Mouse (Mus musculus): ENCODE measurements around the gene Cul7. TPM values are rescaled to one million over a fixed set of nuclear protein-coding genes. Genes with fewer than 3 reads are reported as not detected.

Gene Cul7
- polyA plus RNA-seq, 1 experiment, result not detected

- H3K27ac ChIP-seq (ENCODE audit: insufficient read depth, low read depth, low read length), result no peak overlapping the region
- WGBS, result 47% methylated on average over 10 of the region's 10 CpGs
- H3K4me1 ChIP-seq (ENCODE audit: control insufficient read depth, insufficient read depth, low read length), result peaks cover 27% of the 10 kb centered on the region
Measured at GRCm38 (mm10) chr17:46623819-46624557, 26.1 kb upstream of the Cul7 start.

DNA sequence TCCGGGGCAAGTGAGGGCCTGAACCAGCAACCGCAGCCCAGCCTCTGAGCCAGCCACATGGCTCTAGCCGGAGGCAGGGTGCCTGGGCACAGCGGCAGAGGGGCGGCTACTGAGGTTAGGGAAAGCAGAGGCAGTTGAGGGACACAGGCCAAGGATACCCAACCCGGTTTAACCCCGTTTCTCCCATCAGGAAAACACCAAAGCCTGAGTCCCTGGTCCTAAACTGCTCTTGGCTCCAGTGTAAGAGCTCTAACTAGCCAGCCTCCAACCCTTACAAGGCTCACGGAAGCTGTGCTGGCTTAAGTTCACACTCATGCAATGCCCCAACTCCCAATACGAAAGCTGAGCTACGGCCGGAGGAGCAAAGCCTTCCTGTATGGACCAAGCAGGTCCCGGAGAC lies 25.5 kb upstream of the Cul7 start:
- Histone ChIP-seq H3K27ac (ENCODE audit: insufficient read depth, low read depth, low read length) (no peak overlapping the region), H3K4me3 (ENCODE audit: insufficient read depth, low read depth, low read length) (no peak overlapping the region), H3K4me1 (ENCODE audit: control insufficient read depth, insufficient read depth, low read length) (peaks cover 26% of the 10 kb centered on the region)
- WGBS, result 75% methylated on average over 12 of the region's 12 CpGs
- TF ChIP-seq CTCF (IDR thresholded peaks at IDR 0.05; ENCODE audit: insufficient read depth, low read depth, low read length) (no peak), POLR2A (IDR thresholded peaks at IDR 0.05; ENCODE audit: insufficient read depth, low read depth, low read length) (no peak)

More at GRCm38 (mm10) chr17:46623819-46624557, 26.1 kb upstream of the Cul7 start:
- no peak for TF ChIP-seq POLR2A (IDR thresholded peaks at IDR 0.05; ENCODE audit: insufficient read depth, low read depth, low read length)
- no peak for TF ChIP-seq CTCF (IDR thresholded peaks at IDR 0.05; ENCODE audit: insufficient read depth, low read depth, low read length)
- H3K4me3 ChIP-seq (ENCODE audit: insufficient read depth, low read depth, low read length), result no peak overlapping the region

DNA sequence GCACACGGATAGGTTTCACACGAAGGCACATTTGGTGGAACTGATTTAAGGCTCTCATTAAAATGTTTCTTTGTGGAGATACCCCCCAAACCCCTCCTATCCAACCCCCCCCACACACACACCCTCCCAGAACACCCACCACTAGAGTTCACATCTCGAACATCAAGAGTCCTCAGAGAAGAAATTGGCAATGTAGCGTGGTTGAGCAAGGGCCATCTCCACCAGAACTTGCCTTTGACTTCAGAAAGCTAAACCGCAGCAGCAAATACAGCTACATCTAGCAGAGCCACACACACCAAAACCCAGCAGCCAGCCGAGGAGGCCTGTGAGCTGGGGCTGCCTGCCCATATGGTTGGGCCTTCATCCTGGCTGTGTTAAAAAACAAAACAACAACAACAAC lies 22.7 kb upstream of the Cul7 start:
- no peak overlapping the region for H3K4me3 ChIP-seq (ENCODE audit: insufficient read depth, low read depth, low read length)
- TF ChIP-seq CTCF (IDR thresholded peaks at IDR 0.05; ENCODE audit: insufficient read depth, low read depth, low read length) (no peak), POLR2A (IDR thresholded peaks at IDR 0.05; ENCODE audit: insufficient read depth, low read depth, low read length) (no peak)
- peaks cover 22% of the 10 kb centered on the region for H3K4me1 ChIP-seq (ENCODE audit: control insufficient read depth, insufficient read depth, low read length)
- no peak overlapping the region for H3K27ac ChIP-seq (ENCODE audit: insufficient read depth, low read depth, low read length)
- 88% methylated on average over 6 of the region's 6 CpGs for WGBS

- no peak for TF ChIP-seq CTCF (IDR thresholded peaks at IDR 0.05; ENCODE audit: insufficient read depth, low read depth, low read length)
- no peak for TF ChIP-seq POLR2A (IDR thresholded peaks at IDR 0.05; ENCODE audit: insufficient read depth, low read depth, low read length)
- H3K27ac ChIP-seq (ENCODE audit: insufficient read depth, low read depth, low read length), result no peak overlapping the region
- peaks cover 22% of the 10 kb centered on the region for H3K4me1 ChIP-seq (ENCODE audit: control insufficient read depth, insufficient read depth, low read length)
- 12% methylated on average over 13 of the region's 13 CpGs for WGBS
- peak overlapping the region; percentile 65 for H3K4me3 ChIP-seq (ENCODE audit: insufficient read depth, low read depth, low read length)
Measured at GRCm38 (mm10) chr17:46628471-46628790, 21.7 kb upstream of the Cul7 start.

DNA sequence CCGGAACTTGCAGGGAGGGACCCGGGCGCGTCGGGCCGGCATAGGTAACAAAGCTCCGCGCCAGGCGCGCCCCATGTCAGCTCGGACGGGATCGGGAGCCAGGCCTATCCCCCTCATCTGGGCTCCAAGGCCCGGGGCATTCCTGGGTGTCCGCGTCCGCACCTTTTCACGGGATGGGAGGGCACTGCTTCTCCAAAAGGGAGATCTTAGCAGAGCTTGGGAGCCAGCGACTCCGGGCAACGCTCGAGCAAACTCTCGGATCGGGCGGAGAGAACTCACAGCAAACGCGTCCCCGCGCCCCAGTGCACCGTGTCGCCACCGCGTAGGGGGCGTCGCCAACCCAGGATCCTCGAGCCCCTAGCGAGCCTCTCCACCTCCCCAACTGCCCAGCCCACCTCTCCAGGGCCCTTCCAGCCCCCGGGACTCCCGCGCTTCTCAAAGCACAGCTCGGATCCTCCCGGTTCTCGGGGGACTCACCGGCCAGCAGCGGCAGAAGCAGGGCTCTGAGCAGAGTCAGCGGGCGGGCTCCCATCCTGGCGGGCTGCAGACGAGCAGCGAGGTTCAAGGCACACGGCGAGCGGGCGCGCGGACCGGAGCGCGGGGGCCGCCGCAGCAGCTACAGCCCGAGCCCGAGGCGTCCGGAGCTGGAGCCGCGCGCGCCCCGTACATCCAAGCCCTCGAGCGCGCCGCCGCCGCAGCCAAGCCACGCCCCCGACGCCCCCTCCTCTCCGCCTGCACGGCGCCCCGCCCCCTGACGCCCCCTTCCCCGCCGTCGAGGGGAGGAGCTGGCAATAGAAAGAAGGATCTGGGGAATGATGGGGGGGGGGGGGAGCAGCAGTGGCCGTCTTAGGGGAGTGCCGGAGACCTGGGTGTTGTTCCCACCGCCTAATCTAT lies 21.1 kb upstream of the Cul7 start, which contains the start of gene Ptk7:
Ptk7 (minus strand) TSS at position 714 of the 894 bp plus-strand sequence.
- TF ChIP-seq POLR2A (IDR thresholded peaks at IDR 0.05; ENCODE audit: insufficient read depth, low read depth, low read length), result no peak
- no peak for TF ChIP-seq CTCF (IDR thresholded peaks at IDR 0.05; ENCODE audit: insufficient read depth, low read depth, low read length)
- H3K4me1 ChIP-seq (ENCODE audit: control insufficient read depth, insufficient read depth, low read length), result peaks cover 19% of the 10 kb centered on the region
- H3K4me3 ChIP-seq (ENCODE audit: insufficient read depth, low read depth, low read length), result peak within 1 kb of the TSS; percentile 65
- H3K27ac ChIP-seq (ENCODE audit: insufficient read depth, low read depth, low read length), result no peak within 1 kb of the TSS
- WGBS, result 1% methylated on average over 86 of the region's 90 CpGs

DNA sequence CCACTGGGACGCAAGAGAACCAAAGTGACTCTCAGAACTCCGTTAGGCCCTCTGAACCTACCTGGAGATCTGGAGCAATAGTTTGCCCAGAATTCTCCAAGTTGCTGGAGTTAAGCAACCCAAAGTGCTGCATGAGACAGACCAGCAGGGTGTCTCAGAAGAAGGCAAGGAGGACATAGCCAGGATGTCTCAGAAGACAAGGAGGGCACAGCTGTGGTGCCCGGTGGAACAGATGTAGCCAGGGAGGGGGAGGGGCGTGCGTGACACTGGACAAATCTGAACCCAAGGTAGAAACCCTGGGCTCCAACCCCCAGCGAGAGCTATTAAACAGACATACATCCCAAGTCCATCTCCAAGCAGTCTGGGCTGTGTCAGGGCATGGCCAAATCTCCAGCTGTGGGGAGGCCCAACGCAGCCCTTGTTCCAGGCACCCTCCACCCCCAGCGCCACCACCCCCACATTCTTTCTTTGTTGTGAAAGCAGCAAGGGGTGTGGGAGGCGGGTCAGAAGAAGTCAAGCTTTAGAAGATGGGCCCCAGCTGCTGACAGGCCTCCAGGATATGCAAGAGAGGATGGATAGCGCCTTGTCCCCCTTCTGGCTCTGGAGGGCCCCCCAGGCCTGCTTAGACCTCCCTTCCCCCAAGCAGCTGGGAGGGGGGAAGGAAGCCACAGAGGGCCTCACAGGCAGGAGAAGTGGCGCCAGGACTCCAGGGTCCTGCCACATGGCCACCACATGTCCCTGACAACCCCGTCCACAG lies 20.3 kb upstream of the Cul7 start:
- WGBS, result 36% methylated on average over 12 of the region's 12 CpGs
- Histone ChIP-seq H3K4me1 (ENCODE audit: control insufficient read depth, insufficient read depth, low read length) (peaks cover 16% of the 10 kb centered on the region), H3K27ac (ENCODE audit: insufficient read depth, low read depth, low read length) (no peak overlapping the region), H3K4me3 (ENCODE audit: insufficient read depth, low read depth, low read length) (peak overlapping the region; percentile 65; the same call in 1 of the 2 replicates)
- TF ChIP-seq CTCF (IDR thresholded peaks at IDR 0.05; ENCODE audit: insufficient read depth, low read depth, low read length) (no peak), POLR2A (IDR thresholded peaks at IDR 0.05; ENCODE audit: insufficient read depth, low read depth, low read length) (no peak)

DNA sequence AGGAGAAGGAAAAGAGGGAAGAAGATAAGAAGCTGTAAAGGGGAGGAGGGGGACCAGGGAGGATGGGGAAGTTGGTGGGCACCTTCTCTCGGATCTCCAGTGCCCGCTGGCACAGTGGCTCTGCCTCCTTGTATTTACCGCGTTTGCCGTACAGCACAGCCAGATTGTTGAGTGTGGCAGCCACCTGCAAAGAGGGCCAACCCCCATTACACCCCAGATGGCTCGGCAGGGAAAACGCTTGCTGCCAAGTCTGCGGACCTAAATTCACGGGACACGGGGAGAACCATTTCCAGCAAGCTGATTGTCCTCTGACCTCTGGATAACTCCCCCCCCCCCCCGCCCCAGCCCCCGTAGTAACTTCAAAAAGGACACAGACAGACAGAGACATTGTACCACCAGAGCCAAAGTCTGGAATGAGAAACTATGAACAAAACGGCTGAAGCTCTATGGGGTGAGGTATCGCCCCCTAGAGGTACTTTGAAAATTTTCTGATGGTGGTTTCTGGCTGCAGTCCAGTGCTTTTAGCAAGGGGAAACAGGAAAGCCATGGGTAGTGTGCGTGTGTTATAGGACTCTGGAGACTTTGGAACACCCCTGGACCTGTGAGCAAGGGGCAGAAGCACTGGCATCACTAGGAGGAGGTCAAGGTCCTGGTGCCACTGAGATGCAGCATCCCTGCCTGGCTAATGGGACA lies 13.2 kb upstream of the Cul7 start:
- Histone ChIP-seq H3K27ac (ENCODE audit: insufficient read depth, low read depth, low read length) (no peak overlapping the region), H3K4me1 (ENCODE audit: control insufficient read depth, insufficient read depth, low read length) (peaks cover 14% of the 10 kb centered on the region), H3K4me3 (ENCODE audit: insufficient read depth, low read depth, low read length) (no peak overlapping the region)
- TF ChIP-seq CTCF (IDR thresholded peaks at IDR 0.05; ENCODE audit: insufficient read depth, low read depth, low read length) (no peak), POLR2A (IDR thresholded peaks at IDR 0.05; ENCODE audit: insufficient read depth, low read depth, low read length) (no peak)
- 4% methylated on average over 15 of the region's 15 CpGs for WGBS

DNA sequence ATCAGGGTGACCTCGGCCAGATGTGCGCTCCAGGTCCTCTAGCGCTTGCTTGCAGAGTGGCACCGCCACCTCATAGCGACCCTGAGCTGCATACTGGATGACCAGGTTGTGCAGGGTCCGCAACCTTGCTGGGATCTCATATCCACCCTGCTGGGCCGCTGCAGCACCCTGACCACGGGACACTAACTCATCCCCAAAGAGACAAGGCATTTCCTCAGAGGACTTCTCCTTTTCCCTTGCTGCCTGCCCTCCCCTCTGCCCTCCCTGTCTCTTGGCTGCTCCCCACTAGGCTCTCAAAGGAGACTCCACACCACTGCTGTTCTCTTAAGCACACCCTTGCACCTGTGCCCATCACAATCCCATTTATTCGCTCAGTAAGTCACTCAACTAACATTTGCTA lies 10.2 kb upstream of the Cul7 start:
- no peak overlapping the region for H3K4me3 ChIP-seq (ENCODE audit: insufficient read depth, low read depth, low read length)
- peaks cover 22% of the 10 kb centered on the region for H3K4me1 ChIP-seq (ENCODE audit: control insufficient read depth, insufficient read depth, low read length)
- no peak overlapping the region for H3K27ac ChIP-seq (ENCODE audit: insufficient read depth, low read depth, low read length)
- TF ChIP-seq CTCF (IDR thresholded peaks at IDR 0.05; ENCODE audit: insufficient read depth, low read depth, low read length), result no peak
- no peak for TF ChIP-seq POLR2A (IDR thresholded peaks at IDR 0.05; ENCODE audit: insufficient read depth, low read depth, low read length)
- 90% methylated on average over 9 of the region's 9 CpGs for WGBS
